Mouse (Mus musculus) neutrophil, adult 5-6 weeks (primary cell): Measurements from ENCODE around the gene Dda1. TPM values are rescaled to one million over a fixed set of nuclear protein-coding genes. Genes with fewer than 3 reads are reported as not detected.

ENCODE experiments used
- ATAC-seq: fragments of 151-379, 151-347 bp; 2 replicates; pipeline ENCODE4 v1.8.0; 2017; ENCODE audit warnings: mild to moderate bottlenecking, moderate TSS enrichment; ENCODE audit not compliant: insufficient number of reproducible peaks, poor library complexity, low FRiP score, severe bottlenecking; ENCODE audit errors: extremely low read depth
- total RNA-seq: library from RNA; stranded (forward); fragments of 200-1000 nt; gene quantifications from 2 replicates; pipeline ENCODE4 v1.2.3, GENCODE M21; 2017

Gene Dda1
- total RNA-seq, 1 experiment from 2014 or later, result 29.2 TPM

DNA sequence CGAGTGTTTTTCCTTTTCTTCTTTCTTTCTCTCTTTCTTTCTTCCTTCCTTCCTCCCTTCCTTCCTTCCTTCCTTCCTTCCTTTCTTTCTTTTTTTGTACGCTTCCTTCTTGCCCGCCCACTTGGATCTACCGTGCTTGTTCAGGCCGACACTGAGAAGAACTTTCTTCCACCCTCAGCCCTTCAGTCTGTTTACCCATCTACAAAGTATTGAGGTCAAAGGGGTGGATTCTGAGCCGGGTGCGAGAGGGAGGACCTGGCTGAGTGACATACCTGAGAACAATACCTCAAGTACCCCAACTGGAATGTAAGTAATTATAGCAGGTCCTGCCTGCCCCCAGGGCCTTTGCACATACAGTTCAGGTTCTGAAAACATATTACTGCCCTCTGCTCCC is 17.1 kb downstream of the Dda1 start:
- no peak for ATAC-seq

DNA sequence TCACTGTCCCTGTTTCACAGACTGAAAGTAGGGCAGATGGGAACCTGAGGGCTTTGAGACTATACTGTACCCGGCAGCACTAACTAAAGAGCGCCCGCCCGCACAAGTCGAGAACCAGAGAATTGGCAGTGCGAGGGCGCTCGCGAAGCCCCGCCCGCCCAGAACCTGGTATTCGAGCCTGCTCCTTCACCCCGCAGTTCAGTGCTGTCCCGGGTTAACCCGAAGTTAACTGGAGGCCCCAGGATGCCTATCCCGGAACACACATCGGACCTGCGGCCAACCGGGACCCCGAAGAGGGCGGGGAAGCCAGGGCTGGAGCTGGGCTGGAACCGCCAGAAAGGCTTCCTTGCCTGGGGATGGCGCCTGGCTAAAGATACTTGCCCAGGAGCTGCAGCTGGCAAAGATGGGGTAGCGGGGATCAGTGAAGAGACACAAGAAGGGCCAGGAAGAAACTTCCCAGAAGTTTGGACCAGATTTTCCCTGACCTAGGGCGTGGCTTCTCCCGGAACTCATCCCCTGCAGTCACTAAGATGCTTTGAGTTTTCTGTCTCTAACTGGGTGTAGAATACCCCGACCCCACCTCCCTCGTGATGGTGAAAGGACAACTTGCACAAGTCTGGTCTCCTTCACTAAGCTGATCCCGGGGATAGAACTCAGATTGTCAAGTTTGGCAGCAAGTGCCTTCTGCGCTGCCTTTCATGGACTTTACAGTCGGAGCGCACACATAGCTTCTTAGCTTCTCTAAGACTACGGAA is 18.9 kb downstream of the Dda1 start, which contains the start of gene Gtpbp3:
Gene Gtpbp3, plus strand, starts transcription at position 413 of the 755 bp plus-strand sequence.
- peak; percentile 17; the same call in 1 of the 2 replicates for ATAC-seq

DNA sequence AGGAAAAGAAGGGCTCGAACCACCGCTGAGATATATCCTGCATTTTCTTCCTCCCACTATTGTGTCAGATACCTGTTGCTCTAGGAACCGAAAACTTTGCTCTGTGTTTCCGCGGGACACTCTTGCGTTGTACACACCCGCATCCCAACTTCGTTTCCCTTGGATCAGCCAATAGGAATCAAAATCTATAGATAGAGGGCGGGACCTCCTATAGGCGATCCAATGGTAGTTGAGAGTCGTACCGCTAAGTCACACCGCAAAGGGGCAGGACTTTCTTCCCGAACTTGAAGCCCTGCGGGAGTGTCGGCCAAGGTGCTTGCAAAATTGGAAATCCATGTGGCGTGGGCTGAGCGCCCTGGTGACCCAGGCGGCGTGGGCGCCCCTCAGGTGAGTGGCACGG is 19.5 kb downstream of the Dda1 start:
- peak; percentile 84 for ATAC-seq

DNA sequence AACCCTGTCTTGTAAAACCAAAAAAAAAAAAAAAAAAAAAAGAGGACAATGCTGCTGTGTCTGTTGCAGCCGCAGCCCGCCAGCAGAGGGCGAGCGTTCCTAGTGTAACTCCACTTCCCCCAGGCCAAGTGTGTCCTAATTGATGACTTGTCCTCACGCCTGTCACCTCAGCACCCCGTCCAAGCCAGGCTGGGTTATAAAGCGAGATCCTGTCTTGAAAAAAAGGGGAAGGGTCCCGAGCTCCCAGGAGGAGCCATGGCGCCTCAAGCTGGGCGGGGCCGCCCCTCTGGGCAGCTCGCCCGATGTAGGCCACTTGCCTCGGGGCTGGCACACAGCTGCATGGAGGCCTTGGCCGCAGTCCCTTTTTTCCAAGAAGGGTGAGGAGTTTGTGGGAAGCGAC is 26.0 kb downstream of the Dda1 start:
- ATAC-seq, result peak; percentile 79

DNA sequence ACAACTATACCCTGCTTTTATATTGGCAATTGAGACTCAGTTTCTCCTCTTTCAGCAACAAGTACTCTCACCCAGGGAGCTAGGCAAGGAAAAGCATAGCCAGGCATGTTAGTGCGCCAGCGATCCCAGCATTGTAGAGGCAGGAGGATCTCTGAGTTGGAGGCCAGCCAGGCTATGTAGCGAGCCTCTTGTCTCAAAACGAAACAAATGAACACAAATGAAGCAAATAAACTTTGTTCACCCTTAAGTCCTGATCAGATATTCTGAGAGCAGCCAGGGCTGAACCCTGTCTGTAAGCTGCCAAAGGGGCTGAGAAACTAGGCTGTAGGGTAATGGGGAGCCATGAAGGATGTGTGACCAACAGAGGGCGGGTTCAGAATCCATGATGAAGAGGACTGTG is 26.8 kb downstream of the Dda1 start:
- ATAC-seq, result no peak

DNA sequence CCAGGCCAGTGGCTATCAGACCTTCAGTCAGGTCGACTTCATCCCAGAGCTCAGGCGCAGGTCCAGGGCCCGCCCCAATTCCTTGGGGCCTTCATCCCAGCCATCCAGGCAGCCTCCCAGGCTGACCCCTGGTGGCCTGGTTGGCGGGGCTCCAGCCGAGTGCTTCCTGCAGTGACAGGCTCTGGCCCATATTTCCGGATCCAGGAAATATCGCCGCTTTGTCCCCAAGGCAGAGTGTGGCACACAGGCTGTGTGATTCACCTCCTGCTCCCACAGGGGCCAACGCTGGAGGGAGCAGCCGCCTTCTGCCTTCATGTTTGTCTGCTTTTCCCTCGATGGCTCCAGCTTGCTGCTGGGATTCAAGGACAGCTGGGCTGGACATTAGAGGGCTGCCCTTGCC is 27.5 kb downstream of the Dda1 start:
- no peak for ATAC-seq

DNA sequence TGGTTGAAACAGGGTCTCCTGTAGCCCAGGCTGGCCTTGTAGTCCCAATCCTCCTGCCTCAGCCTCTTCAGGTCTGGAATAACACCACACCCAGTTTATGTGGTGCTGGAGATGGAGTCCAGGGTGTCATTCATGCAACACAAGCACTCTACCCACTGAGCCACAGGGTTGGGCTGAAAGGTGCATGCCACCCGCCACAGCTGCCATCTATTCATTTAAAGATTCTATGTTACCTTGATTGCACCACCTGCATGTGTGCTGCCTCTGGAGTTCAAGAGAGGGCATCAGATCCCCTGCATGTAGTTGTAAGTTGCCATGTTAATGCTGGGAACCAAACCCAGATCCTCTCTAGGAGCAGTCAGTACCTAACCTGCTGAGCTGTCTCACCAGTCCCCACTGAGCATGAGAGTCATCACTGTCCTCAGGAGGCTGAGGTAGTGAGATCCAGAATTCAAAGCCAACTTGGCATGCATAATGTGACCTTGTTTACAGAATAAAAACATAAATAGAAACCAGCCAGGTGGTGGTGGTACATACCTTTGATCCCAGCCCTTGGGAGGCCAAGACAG is 28.2 kb downstream of the Dda1 start:
- ATAC-seq, result no peak

DNA sequence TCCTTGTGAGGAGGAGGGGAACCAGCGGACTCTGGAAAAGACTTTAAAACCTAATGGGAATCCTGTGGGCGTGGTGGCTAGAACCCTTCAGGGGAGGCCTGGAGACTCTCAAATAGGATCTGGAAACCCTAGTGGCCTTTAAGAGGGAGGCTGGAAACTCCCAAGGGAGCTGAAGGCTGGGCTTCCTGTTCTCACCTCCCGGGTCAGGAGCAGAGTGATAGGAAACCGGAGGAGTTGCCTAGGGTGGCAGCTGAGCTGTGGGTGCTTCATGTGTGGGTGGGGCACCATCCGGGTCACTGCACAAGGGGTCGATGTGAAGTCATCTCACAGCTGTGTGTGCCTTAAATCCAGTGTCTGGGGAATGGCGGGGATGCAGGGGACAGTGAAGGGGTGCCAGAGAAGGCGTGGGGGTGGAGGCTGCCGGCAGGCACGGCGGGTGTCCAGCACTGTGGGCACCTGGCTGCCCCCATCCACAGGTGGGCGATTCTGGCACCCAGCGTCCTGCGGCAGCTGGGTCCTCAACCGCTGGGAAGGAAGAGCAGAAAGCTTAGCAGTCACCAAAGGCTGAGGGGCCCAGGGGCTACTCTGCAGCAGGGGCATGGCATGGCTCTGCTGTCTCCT is 29.0 kb downstream of the Dda1 start:
- no peak for ATAC-seq

DNA sequence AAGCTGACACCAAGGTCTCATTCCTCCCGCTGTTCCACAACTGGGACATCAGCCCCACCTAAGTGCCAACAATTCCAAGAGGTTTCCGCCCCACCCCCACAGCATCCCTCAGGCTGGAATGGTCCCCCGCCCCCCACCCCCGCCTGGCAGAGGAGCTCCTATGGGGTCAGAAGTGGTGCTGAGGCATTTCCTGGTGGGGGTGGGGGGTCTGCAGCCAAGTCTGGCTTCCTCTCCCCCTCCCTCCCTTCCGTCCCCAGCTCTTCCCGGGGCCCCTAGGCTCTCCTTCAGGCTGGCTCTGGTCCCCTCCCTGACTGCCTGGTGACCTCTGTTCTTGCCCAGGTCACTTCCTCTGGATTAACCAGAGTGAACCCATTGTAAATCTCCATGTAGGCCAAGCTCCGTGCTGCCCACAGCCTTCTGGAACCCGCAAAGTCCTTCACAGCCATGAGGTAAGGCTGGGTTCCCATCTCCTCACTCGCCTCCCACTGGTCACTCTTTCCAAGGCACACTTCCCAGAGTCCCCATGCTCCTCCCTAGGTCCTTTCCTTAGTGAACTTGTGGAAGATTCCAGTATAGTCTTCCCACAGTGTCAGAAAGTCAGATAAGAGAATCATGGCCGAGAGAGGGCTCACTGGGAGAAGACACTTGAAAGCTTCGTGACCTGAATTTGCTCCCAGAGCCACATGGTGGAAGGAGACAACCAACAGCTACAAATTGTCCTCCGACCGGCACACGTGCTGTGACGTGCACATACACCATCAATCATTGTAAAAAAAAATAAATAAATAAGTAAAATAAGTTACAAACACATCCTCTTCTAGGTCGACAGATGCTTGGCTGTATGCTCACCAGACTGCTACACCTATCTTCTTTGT is 30.1 kb downstream of the Dda1 start:
- no peak for ATAC-seq

DNA sequence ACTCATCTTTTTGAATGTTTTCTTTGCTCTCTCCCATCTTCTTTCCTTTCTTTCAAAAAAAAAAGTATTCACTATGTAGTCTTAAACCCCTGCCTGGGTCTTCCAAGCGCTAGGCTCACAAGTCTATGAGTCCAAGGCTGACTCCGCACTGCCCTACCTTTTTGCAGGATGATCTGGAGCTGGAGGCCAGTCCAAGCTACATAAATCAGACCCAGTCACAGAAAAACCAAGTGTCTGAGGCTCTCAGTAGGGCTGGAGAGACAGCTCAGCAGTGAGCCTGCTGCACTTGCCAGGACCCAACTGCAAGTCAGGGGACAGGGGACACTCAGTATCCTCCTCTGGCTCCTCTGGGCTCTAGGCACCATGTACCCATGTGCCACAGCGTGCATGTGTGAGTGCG is 35.4 kb downstream of the Dda1 start:
- ATAC-seq, result no peak

DNA sequence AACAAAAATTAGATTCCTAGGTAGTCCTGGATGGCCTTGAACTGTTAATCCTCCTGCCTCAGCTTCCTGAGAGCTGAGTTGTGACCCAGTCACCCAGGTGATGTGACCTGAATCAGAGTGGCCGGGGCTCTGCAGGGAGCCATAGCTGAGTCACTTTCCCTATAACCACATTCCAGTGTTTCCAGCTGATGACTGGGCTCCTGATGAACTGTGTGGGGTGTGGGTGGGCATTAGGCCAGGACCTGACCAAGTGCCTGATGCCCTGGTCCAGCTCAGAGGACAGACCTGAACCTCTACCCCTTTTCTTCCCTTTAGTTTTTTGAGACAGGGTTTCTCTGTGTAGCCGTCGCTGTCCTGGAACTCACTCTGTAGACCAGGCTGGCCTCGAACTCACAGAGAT is 36.3 kb downstream of the Dda1 start:
- ATAC-seq, result no peak

DNA sequence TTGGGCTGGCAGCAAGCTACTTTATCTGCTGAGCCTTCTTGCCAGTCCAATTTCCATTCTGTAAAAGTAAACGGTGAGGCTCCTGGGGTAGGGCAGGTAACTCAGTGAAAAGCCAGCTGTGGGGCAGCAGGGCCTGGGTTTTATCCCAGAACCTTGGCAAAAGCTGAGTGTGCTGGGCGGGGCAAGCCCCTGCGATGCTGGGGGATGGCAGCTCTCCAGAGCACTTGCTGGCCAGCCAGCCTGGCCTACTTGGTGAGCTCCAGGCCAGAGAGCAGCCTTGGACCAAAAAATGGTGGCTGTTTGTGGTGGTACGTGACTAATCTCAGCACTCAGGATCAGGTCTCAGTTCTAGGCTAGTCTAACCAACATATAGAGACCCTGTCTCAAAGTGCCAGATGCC is 37.0 kb downstream of the Dda1 start:
- no peak for ATAC-seq

DNA sequence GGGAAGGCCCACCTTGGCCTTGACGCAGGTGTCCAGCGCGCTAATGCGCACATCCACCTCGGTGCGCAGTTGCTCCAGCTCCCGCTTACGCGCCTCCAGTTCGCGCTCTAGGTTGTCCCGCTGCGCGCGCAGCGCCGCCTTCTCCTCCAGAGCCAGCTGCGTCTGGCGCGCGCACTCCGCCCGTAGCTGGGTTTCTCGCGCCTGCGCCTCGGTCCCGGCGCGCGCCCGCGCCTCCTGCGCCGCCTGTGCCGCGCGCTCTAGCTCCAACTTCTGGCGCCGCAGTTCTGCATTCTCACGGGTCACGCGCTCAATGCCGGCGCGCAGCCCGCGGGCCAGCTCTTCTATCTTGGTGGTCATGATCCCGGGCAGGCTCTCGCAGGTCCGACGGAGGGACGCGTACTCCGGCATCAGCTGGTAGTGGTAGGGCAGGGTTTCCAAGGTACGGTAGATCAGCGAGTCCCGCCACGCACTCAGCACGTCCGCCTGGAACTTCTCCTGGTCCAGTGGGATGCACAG is 38.6 kb downstream of the Dda1 start:
- ATAC-seq, result no peak

DNA sequence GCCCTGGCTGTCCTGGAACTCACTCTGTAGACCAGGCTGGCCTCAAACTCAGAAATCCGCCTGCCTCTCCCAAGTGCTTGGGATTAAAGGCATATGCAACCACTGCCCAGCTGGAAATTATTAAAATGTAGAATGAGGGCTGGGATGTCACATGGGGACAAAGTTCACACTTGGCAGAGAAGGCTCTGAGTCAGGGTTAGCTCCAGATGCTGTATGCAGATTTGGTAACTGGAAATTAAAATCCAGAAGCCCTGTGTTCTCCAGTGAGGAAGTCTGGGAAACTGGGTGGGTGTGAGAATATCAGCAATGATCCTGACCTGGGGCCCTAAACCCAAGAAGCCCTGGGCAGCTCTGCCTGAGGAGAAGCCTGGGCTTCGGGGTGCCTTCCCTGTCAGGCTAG is 40.3 kb downstream of the Dda1 start:
- no peak for ATAC-seq

DNA sequence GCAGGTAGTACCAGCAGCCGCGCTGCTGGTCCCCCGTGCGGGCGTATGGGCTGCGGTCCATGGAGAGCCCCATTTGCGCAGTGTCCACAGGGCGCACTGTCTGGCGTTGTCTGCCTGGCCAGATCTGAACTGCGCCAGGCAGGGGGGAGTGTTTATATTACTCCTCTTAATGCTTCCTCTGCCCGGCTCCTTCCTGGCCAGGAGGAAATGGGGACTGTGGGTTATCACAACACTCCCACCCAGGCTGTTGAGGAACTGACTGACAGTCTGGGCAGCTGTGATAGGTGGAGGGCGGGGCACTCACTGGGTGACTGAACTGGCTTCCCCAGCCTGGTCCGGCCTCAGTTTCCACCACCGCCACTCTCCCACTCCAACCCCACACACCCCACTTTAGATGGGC is 42.6 kb downstream of the Dda1 start, which contains the start of gene Plvap:
Gene Plvap, minus strand, starts transcription at position 109 of the 400 bp plus-strand sequence.
- no peak for ATAC-seq

DNA sequence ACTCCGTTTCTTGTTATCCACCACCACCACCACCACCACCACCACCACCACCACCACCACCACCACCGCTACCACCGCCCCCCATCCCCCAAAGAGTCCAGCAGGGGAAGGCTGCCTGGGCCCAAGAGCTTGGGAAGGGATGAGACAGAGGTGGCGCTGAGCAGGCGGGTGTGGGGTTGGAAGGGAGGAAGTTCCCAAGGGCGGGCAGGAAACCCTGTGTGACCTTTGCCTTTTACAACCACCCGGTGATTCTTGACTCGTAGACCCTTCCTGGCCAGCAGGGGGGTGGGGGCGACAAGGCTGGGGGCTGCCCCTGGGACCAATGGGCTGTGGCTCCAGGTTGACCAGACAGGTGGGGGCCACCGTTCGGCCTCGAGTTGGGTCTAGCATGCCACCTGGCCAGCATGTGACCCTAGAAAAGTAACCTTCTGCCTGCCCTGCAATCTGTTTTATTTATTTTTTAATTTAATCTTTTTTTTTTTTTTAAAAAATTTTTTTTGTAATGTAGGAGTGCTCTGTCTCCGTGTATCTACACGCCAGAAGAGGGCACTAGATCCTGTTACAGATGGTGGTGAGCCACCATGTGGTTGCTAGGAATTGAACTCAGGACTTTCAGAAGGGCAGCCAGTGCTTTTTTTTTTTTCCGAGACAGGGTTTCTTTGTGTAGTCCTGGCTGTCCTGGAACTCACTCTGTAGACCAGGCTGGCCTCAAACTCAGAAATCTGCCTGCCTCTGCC is 44.2 kb downstream of the Dda1 start:
- no peak for ATAC-seq

DNA sequence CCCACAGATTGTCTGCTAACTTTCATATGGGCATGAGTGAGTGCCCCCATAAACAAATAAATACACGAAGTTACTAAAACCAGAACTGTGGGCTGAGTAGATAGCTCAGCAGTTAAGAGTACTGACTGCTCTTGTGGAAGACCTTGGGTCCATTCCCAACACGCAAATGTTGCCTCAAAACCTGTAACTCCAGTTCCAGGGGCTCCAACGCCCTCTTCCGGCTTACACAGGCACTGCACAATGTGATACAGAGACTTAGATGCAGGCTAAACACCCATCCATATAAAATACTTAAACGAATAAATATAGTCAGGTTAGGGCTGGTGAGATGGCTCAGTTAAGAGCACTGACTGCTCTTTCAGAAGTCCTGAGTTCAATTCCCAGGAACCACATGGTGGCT is 46.0 kb downstream of the Dda1 start:
- ATAC-seq, result no peak

DNA sequence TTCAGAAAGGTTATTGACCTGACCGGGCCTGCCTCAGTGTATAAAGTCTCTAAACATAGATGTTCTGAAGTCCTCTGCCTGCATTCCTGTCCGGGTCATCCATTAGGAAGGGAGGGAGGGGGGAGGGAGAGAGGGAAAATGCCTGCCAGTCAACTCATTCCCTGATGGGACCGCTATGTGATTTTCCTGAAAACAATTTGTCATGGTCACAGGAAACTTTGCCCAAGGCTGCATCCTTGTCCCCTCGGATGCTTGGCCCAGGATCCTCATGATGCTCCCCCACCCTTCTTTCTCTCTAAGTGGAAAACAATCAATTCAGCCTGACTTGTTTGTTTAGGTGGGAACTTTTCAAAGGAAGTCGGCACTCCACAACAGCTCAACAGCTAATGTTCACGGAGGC is 47.8 kb downstream of the Dda1 start:
- no peak for ATAC-seq
